Mouse (Mus musculus) midbrain, embryonic 11.5 days (tissue): ENCODE data around the gene Prpf31. TPM values are rescaled to one million over a fixed set of nuclear protein-coding genes. Genes with fewer than 3 reads are reported as not detected.
A peak's percentile ranks its signal among the peaks of the same experiment; 100 is the strongest.

ENCODE experiments used
- ATAC-seq: fragments of 200-750 bp; cut with Nextera tagmentation; 2 replicates; pipeline ENCODE4 v1.8.0; 2017; ENCODE audit warnings: moderate TSS enrichment, moderate library complexity; ENCODE audit not compliant: low FRiP score
- DNase-seq: peaks from one replicate; pipeline ENCODE4 v3.0.0; 2015; ENCODE audit warnings: low spot score; ENCODE audit errors: missing footprints
- H3K27ac ChIP-seq: fragments of 300-500 bp; sonication (generic); 2 replicates; pipeline ENCODE4 v1.5.1; 2014; ENCODE audit warnings: low read depth, low read length
- H3K27me3 ChIP-seq: fragments of 300-500 bp; sonication (generic); 2 replicates; pipeline ENCODE4 v1.6.1; 2014; ENCODE audit warnings: mild to moderate bottlenecking, low read length, moderate library complexity, mixed read lengths; ENCODE audit not compliant: control insufficient read depth, insufficient read depth
- H3K36me3 ChIP-seq: fragments of 300-500 bp; sonication (generic); 2 replicates; pipeline ENCODE4 v1.6.1; 2014; ENCODE audit warnings: mild to moderate bottlenecking, low read length, moderate library complexity, mixed read lengths; ENCODE audit not compliant: control insufficient read depth, insufficient read depth
- H3K4me1 ChIP-seq: fragments of 300-500 bp; sonication (generic); 2 replicates; pipeline ENCODE4 v1.6.1; 2014; ENCODE audit warnings: low read length; ENCODE audit not compliant: control insufficient read depth, insufficient read depth
- H3K4me2 ChIP-seq: fragments of 300-500 bp; sonication (generic); 2 replicates; pipeline ENCODE4 v1.6.1; 2014; ENCODE audit warnings: mild to moderate bottlenecking, moderate library complexity
- H3K4me3 ChIP-seq: fragments of 300-500 bp; sonication (generic); 2 replicates; pipeline ENCODE4 v1.5.1; 2014; ENCODE audit warnings: low read depth, low read length
- H3K9ac ChIP-seq: fragments of 300-500 bp; sonication (generic); 2 replicates; pipeline ENCODE4 v1.6.1; 2014; ENCODE audit warnings: low read length
- H3K9me3 ChIP-seq: fragments of 300-500 bp; sonication (generic); 2 replicates; pipeline ENCODE4 v1.6.1; 2016; ENCODE audit warnings: low read length; ENCODE audit not compliant: control insufficient read depth
- WGBS: fragments of 180-500 bp; shearing (Covaris S2); extraction: QIAGEN DNeasy Blood & Tissue Kit; methylation state at CpG from one replicate; pipeline ENCODE4 v1.1.7; 2014; 5-methylcytosine and 5-hydroxymethylcytosine counted together
- polyA plus RNA-seq: library from polyadenylated mRNA; unstranded; fragments of >200 nt; fragmentation: Nextera tagmentation; extraction: Ambion mirVana; gene quantifications from 2 replicates; pipeline ENCODE4 v1.2.1, GENCODE M21; 2014

The Prpf31 gene
- polyA plus RNA-seq, 1 experiment from 2014 or later, result 148 TPM

- WGBS, result 20% methylated on average over 14 of the region's 14 CpGs
- ATAC-seq, result no peak
- H3K27ac ChIP-seq, result no peak overlapping the region
- H3K4me2 ChIP-seq, result no peak overlapping the region
- H3K9ac ChIP-seq, result no peak overlapping the region; the same call in 1 of the 2 replicates
- DNase-seq, result no peak
- peaks cover 3% of the 10 kb centered on the region; the same call in 1 of the 2 replicates for H3K36me3 ChIP-seq
- peaks cover 12% of the 10 kb centered on the region for H3K4me1 ChIP-seq
- no peak overlapping the region for H3K4me3 ChIP-seq
- H3K27me3 ChIP-seq, result no peaks in the 10 kb centered on the region
- H3K9me3 ChIP-seq, result no peaks in the 10 kb centered on the region
These were observed 37.2 kb downstream of the Prpf31 start for GRCm38 (mm10) chr7:3666921-3667391.

DNA sequence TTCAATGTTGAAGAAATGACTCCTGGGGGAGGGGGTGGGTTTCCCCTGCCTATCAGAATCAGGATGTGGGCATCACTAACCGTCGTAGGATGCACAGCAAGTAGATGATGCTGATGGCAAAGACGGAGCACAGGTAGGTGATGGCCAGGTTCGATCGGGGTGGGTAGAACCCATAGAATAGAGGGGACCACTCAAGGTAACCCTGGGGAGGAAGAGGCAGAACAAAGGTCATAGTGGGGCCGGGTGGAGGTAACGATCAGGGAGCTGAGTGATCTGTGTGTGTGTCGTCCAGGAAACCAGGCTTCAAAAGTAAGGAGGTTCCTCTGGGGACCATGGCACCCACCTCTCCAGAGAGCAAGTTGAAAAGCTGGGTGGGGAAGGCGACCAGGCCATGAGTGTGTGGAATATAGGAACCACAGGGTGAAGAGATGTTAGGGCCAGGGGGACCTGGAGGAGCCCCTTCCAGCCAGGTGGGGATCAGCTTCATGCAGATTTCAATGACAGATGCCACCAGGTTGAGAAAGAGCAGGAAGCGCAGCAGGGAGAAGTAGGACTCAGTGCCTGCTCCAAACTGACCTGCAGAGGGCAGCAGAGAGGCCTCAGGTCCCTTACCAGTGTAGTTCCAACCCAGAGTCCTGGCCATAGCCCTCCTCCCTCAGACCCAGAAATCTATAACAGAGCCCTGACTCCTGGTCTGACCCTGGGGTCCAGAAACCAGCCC, 44.9 kb downstream of the Prpf31 start:
- Histone ChIP-seq H3K4me3 (no peak overlapping the region), H3K27me3 (no peaks in the 10 kb centered on the region), H3K9ac (no peak overlapping the region), H3K36me3 (no peaks in the 10 kb centered on the region), H3K9me3 (no peaks in the 10 kb centered on the region), H3K4me2 (no peak overlapping the region), H3K27ac (no peak overlapping the region), H3K4me1 (no peaks in the 10 kb centered on the region)
- ATAC-seq (peak; percentile 90), DNase-seq (peak; percentile 98)
- 72% methylated on average over 10 of the region's 10 CpGs for WGBS

- Histone ChIP-seq H3K4me1 (no peaks in the 10 kb centered on the region), H3K4me3 (no peak overlapping the region), H3K4me2 (no peak overlapping the region), H3K36me3 (no peaks in the 10 kb centered on the region), H3K9ac (no peak overlapping the region), H3K27me3 (no peaks in the 10 kb centered on the region), H3K27ac (no peak overlapping the region), H3K9me3 (no peaks in the 10 kb centered on the region)
- WGBS, result 80% methylated on average over 3 of the region's 3 CpGs
- ATAC-seq, result peak; percentile 17; the same call in 1 of the 2 replicates
- no peak for DNase-seq
These were observed 45.4 kb downstream of the Prpf31 start for GRCm38 (mm10) chr7:3675228-3675548.

GRCm38 (mm10) chr7:3676371-3676770, 46.6 kb downstream of the Prpf31 start:
- Histone ChIP-seq H3K4me3 (no peak overlapping the region), H3K36me3 (no peaks in the 10 kb centered on the region), H3K27me3 (no peaks in the 10 kb centered on the region), H3K9me3 (no peaks in the 10 kb centered on the region), H3K4me2 (no peak overlapping the region), H3K27ac (no peak overlapping the region), H3K4me1 (no peaks in the 10 kb centered on the region), H3K9ac (no peak overlapping the region)
- WGBS, result 86% methylated on average over 12 of the region's 12 CpGs
- DNase-seq (no peak), ATAC-seq (no peak)

- 60% methylated on average over 9 of the region's 9 CpGs for WGBS
These were observed 47.6 kb downstream of the Prpf31 start, which contains the start of gene Tmc4 for GRCm38 (mm10) chr7:3677342-3677741. TSS of gene Tmc4 (minus strand) at chr7:3677553.

DNA sequence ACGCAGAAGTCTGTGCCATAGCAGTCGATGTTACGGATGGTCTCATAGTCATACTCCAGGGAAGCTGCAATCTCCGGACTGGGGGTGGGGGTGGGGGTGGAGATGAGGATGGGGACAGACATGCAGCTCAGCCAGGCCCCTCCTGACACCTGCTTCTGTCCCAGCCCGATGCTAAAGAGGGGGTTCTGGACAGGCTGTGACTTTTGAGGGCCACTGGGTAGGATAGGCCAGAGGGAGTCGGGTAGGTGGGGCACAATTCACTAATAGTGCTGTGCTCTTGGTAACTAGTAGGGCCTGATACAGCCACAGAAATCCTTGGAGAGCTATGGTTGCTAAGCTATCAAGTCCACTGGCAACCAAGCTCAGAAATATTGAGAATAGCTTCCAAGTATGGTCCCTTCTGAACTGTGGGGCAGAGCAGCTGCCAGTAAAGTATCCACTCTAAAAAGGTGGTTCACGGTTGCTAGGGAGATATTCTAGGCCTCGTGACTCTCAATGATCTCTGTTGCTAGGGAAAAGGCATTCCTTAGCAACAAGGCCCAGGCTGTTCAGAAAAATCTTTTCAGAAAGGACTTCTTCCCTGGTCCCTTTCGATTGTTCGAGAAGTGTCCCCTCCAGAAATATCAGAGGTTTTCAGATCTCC, 54.2 kb downstream of the Prpf31 start:
- Histone ChIP-seq H3K27me3 (no peaks in the 10 kb centered on the region), H3K4me2 (no peak overlapping the region), H3K9ac (peak overlapping the region; percentile 12), H3K4me3 (no peak overlapping the region), H3K9me3 (no peaks in the 10 kb centered on the region), H3K27ac (peak overlapping the region; percentile 54; the same call in 1 of the 2 replicates), H3K36me3 (no peaks in the 10 kb centered on the region; the same call in 1 of the 2 replicates), H3K4me1 (peaks cover 15% of the 10 kb centered on the region)
- WGBS, result 60% methylated on average over 10 of the region's 10 CpGs
- ATAC-seq, result peak; percentile 83
- no peak for DNase-seq

More at GRCm38 (mm10) chr7:3677342-3677741, 47.6 kb downstream of the Prpf31 start, which contains the start of gene Tmc4:
- no peaks in the 10 kb centered on the region for H3K4me1 ChIP-seq
- H3K9ac ChIP-seq, result no peak within 1 kb of the TSS
- no peak within 1 kb of the TSS for H3K27ac ChIP-seq
- no peak for DNase-seq
- no peak within 1 kb of the TSS for H3K4me2 ChIP-seq
- no peaks in the 10 kb centered on the region for H3K9me3 ChIP-seq
- H3K4me3 ChIP-seq, result no peak within 1 kb of the TSS
- no peak for ATAC-seq
- no peaks in the 10 kb centered on the region for H3K27me3 ChIP-seq
- no peaks in the 10 kb centered on the region for H3K36me3 ChIP-seq

GRCm38 (mm10) chr7:3684698-3685097, 54.9 kb downstream of the Prpf31 start:
- Histone ChIP-seq H3K9ac (peak overlapping the region; percentile 16; the same call in 1 of the 2 replicates), H3K36me3 (no peaks in the 10 kb centered on the region; the same call in 1 of the 2 replicates), H3K4me1 (peaks cover 15% of the 10 kb centered on the region), H3K4me2 (no peak overlapping the region), H3K9me3 (no peaks in the 10 kb centered on the region), H3K27ac (no peak overlapping the region), H3K4me3 (no peak overlapping the region), H3K27me3 (no peaks in the 10 kb centered on the region)
- 70% methylated on average over 8 of the region's 8 CpGs for WGBS
- DNase-seq, result no peak
- ATAC-seq, result peak; percentile 28

- DNase-seq (no peak), ATAC-seq (no peak)
- no peaks in the 10 kb centered on the region for H3K9me3 ChIP-seq
- H3K27me3 ChIP-seq, result no peaks in the 10 kb centered on the region
- WGBS, result 80% methylated on average over 31 of the region's 31 CpGs
- H3K36me3 ChIP-seq, result no peaks in the 10 kb centered on the region; the same call in 1 of the 2 replicates
- H3K9ac ChIP-seq, result no peak overlapping the region
- no peak overlapping the region for H3K4me2 ChIP-seq
- peaks cover 15% of the 10 kb centered on the region for H3K4me1 ChIP-seq
- H3K4me3 ChIP-seq, result no peak overlapping the region
- H3K27ac ChIP-seq, result no peak overlapping the region
These were observed 55.8 kb downstream of the Prpf31 start for GRCm38 (mm10) chr7:3685400-3686187.
